Mouse (Mus musculus) kidney, postnatal 36 days (tissue): ENCODE data around the gene Zfp2.

Experiments used
- DNase-seq, 2 experiments: peaks; one replicate each; pipeline ENCODE4 v3.0.0; 2021 to 2022; ENCODE audit warnings: mixed read lengths in 2 of 2

The Zfp2 gene

GRCm38 (mm10) chr11:50850989-50851601 is 64.9 kb downstream of the Zfp2 start:
- DNase-seq = peak; percentile 2 to 44

- DNase-seq = no peak
Observed at GRCm38 (mm10) chr11:50850177-50850735, 65.7 kb downstream of the Zfp2 start, which contains the start of gene Grm6. Grm6 (plus strand) TSS chr11:50850685.

GRCm38 (mm10) chr11:50849310-50849709 is 66.7 kb downstream of the Zfp2 start:
- DNase-seq = no peak
